Mouse (Mus musculus) hindbrain, embryonic 13.5 days (tissue): Measurements from ENCODE around the gene Ndufa11. TPM values are rescaled to one million over a fixed set of nuclear protein-coding genes. Genes with fewer than 3 reads are reported as not detected.

Experiments used
- ATAC-seq: fragments of 200-750 bp; cut with Nextera tagmentation; 2 replicates; pipeline ENCODE4 v1.8.0; 2017; ENCODE audit warnings: moderate TSS enrichment; ENCODE audit not compliant: low FRiP score
- H3K27ac ChIP-seq: fragments of 300-500 bp; sonication (generic); 2 replicates; pipeline ENCODE4 v1.5.1; 2015; ENCODE audit warnings: inconsistent platforms, mild to moderate bottlenecking, moderate library complexity
- H3K27me3 ChIP-seq: fragments of 300-500 bp; sonication (generic); 2 replicates; pipeline ENCODE4 v1.6.1; 2015; ENCODE audit warnings: mild to moderate bottlenecking, inconsistent platforms
- H3K36me3 ChIP-seq: fragments of 300-500 bp; sonication (generic); 2 replicates; pipeline ENCODE4 v1.6.1; 2015; ENCODE audit warnings: mild to moderate bottlenecking, inconsistent platforms
- H3K4me1 ChIP-seq: fragments of 300-500 bp; sonication (generic); replicated peaks from 2 replicates; pipeline ENCODE4 v1.6.1; 2015; ENCODE audit warnings: inconsistent platforms
- H3K4me2 ChIP-seq: fragments of 300-500 bp; sonication (generic); 2 replicates; pipeline ENCODE4 v1.6.1; 2015; ENCODE audit warnings: inconsistent platforms, mild to moderate bottlenecking, moderate library complexity
- H3K4me3 ChIP-seq: fragments of 300-500 bp; sonication (generic); 2 replicates; pipeline ENCODE4 v1.5.1; 2015; ENCODE audit warnings: mild to moderate bottlenecking, inconsistent platforms
- H3K9ac ChIP-seq: fragments of 300-500 bp; sonication (generic); 2 replicates; pipeline ENCODE4 v1.6.1; 2015; ENCODE audit warnings: mild to moderate bottlenecking, inconsistent platforms
- H3K9me3 ChIP-seq: fragments of 300-500 bp; sonication (generic); 2 replicates; pipeline ENCODE4 v1.6.1; 2016; ENCODE audit warnings: inconsistent platforms
- WGBS: fragments of 180-500 bp; shearing (Covaris S2); methylation state at CpG from one replicate; pipeline ENCODE4 v1.1.7; 2015; 5-methylcytosine and 5-hydroxymethylcytosine counted together
- polyA plus RNA-seq: library from polyadenylated mRNA; unstranded; fragments of >200 nt; fragmentation: Nextera tagmentation; extraction: Ambion mirVana; gene quantifications from 2 replicates; pipeline ENCODE4 v1.2.1, GENCODE M21; 2015

Gene Ndufa11
- polyA plus RNA-seq, 1 experiment from 2014 or later = 515 TPM

- no peak overlapping the region for H3K4me3 ChIP-seq
- 23% methylated on average over 15 of the region's 15 CpGs for WGBS
- H3K9me3 ChIP-seq = no peaks in the 10 kb centered on the region
- H3K9ac ChIP-seq = no peak overlapping the region
- ATAC-seq = no peak
- peaks cover 18% of the 10 kb centered on the region for H3K4me1 ChIP-seq
- H3K27ac ChIP-seq = no peak overlapping the region
- no peaks in the 10 kb centered on the region for H3K36me3 ChIP-seq
- no peak overlapping the region for H3K4me2 ChIP-seq
- H3K27me3 ChIP-seq = peaks cover 95% of the 10 kb centered on the region
Observed at GRCm38 (mm10) chr17:56753452-56753851, 35.9 kb downstream of the Ndufa11 start.

GRCm38 (mm10) chr17:56754271-56755185 lies 37.0 kb downstream of the Ndufa11 start:
- Histone ChIP-seq H3K27ac (no peak overlapping the region), H3K4me3 (no peak overlapping the region), H3K36me3 (no peaks in the 10 kb centered on the region), H3K4me2 (no peak overlapping the region), H3K9ac (no peak overlapping the region), H3K27me3 (peaks cover 99% of the 10 kb centered on the region), H3K4me1 (peaks cover 22% of the 10 kb centered on the region), H3K9me3 (no peaks in the 10 kb centered on the region)
- no peak for ATAC-seq
- 17% methylated on average over 36 of the region's 36 CpGs for WGBS

- Histone ChIP-seq H3K4me1 (peaks cover 26% of the 10 kb centered on the region), H3K27me3 (peaks cover 92% of the 10 kb centered on the region), H3K9ac (peak overlapping the region; percentile 66), H3K4me3 (peak overlapping the region; percentile 42), H3K4me2 (peak overlapping the region; percentile 71), H3K27ac (no peak overlapping the region), H3K9me3 (no peaks in the 10 kb centered on the region), H3K36me3 (no peaks in the 10 kb centered on the region)
- ATAC-seq = no peak
- 1% methylated on average over 46 of the region's 51 CpGs for WGBS
Observed at GRCm38 (mm10) chr17:56756703-56757399, 39.3 kb downstream of the Ndufa11 start.

DNA sequence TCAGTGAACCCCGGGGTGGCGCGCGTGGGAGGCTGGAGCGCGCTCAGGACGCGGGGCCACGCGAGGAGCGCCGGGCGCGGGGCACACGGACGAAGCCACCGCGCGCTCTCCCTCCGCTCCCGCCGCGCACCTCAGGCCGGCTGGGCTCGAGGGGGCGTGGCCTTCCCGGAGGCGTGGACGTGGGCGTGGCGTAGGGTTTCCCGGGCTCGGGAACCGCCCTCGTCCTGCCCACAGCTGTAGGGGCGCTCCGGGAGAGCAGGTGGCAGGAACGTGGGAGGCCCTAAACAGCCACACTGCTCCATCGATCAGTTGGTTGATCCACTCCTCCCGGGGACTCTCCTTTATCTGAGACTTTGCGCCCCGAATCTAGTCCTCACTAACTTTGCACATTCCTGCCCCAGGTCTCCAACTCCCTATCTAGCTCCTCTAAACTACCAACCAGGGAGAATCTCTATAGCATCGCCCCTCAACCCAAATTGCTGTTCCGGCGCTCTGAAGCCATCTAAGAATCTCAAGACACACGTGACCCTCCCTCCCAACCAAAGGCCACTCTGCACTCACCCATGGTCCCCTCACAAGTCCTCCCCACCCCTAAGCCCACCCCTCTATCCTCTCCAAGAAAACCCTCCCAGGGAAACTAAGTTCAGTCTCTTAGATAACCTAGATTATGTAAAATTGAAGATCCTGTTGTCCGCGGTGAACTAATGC lies 40.0 kb downstream of the Ndufa11 start, which contains the start of gene Nrtn:
TSS of gene Nrtn (minus strand) at position 115 of the 708 bp plus-strand sequence.
- H3K4me1 ChIP-seq = peaks cover 30% of the 10 kb centered on the region
- no peak for ATAC-seq
- H3K36me3 ChIP-seq = no peaks in the 10 kb centered on the region
- peak within 1 kb of the TSS; percentile 42 for H3K4me3 ChIP-seq
- peak within 1 kb of the TSS; percentile 66 for H3K9ac ChIP-seq
- WGBS = 2% methylated on average over 29 of the region's 48 CpGs
- no peaks in the 10 kb centered on the region for H3K9me3 ChIP-seq
- no peak within 1 kb of the TSS for H3K27ac ChIP-seq
- peak within 1 kb of the TSS; percentile 71 for H3K4me2 ChIP-seq
- peaks cover 84% of the 10 kb centered on the region for H3K27me3 ChIP-seq

- peaks cover 79% of the 10 kb centered on the region for H3K27me3 ChIP-seq
- 7% methylated on average over 12 of the region's 12 CpGs for WGBS
- no peak overlapping the region for H3K4me3 ChIP-seq
- no peak for ATAC-seq
- no peak overlapping the region for H3K4me2 ChIP-seq
- no peak overlapping the region for H3K27ac ChIP-seq
- peaks cover 36% of the 10 kb centered on the region for H3K4me1 ChIP-seq
- no peaks in the 10 kb centered on the region for H3K36me3 ChIP-seq
- H3K9ac ChIP-seq = no peak overlapping the region
- H3K9me3 ChIP-seq = no peaks in the 10 kb centered on the region
Observed at GRCm38 (mm10) chr17:56758132-56758531, 40.6 kb downstream of the Ndufa11 start.

DNA sequence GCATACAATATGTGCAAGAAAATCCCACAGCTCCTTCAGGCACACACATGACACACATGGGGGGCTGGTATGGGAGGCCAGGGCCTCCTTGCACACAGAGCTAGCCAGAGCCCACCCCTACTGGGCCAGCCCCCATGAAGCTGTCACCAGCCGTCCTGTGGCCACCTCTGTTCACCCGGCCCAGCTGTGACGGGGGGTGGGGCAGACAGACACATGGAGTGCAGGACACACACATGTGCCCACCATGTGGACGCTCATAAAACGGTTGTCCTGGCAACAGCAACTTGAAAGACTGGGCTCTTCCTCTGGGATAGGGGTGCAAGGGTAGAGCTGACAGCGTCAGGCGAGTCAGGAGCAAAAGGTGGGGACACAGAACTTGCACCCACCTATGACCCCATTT lies 41.7 kb downstream of the Ndufa11 start:
- no peak overlapping the region for H3K4me3 ChIP-seq
- no peaks in the 10 kb centered on the region for H3K36me3 ChIP-seq
- no peak overlapping the region for H3K4me2 ChIP-seq
- H3K9me3 ChIP-seq = no peaks in the 10 kb centered on the region
- 0 out of 2 replicates have a peak overlapping the region, but pooled peaks have one; percentile 20 for H3K9ac ChIP-seq
- no peak for ATAC-seq
- peaks cover 44% of the 10 kb centered on the region for H3K4me1 ChIP-seq
- WGBS = 36% methylated on average over 7 of the region's 7 CpGs
- H3K27ac ChIP-seq = no peak overlapping the region
- peaks cover 68% of the 10 kb centered on the region for H3K27me3 ChIP-seq

- Histone ChIP-seq H3K4me1 (peaks cover 51% of the 10 kb centered on the region), H3K9me3 (no peaks in the 10 kb centered on the region), H3K4me2 (0 out of 2 replicates have a peak overlapping the region, but pooled peaks have one; percentile 70), H3K4me3 (no peak overlapping the region), H3K27me3 (peaks cover 49% of the 10 kb centered on the region), H3K9ac (no peak overlapping the region), H3K36me3 (no peaks in the 10 kb centered on the region), H3K27ac (0 out of 2 replicates have a peak overlapping the region, but pooled peaks have one; percentile 96)
- ATAC-seq = no peak
- WGBS = 73% methylated on average over 3 of the region's 3 CpGs
Observed at GRCm38 (mm10) chr17:56761077-56761476, 43.5 kb downstream of the Ndufa11 start.

DNA sequence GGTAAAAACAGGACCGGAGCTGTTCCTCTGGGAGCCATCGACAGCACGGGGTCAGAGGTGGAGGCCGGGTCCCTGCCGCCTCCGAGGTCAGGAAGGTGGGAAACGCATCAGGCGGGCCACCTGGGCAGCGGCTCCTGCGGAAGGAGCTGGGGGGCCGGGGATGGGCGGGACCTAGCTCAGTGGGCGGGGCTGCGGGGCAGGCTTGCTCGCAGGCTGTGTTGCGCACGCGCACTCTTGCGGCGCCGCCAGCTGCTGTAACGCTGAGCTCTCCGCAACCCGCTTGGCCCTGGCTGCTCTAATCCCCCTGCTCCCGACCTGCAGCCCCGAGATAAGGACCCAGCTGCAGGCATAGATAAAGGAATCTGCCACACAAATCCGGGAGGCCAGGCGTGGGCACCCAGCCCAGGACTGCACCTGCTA lies 44.4 kb downstream of the Ndufa11 start:
- H3K27me3 ChIP-seq = peaks cover 40% of the 10 kb centered on the region
- H3K36me3 ChIP-seq = peaks cover 7% of the 10 kb centered on the region
- H3K4me2 ChIP-seq = peak overlapping the region; percentile 70
- peak; percentile 30 for ATAC-seq
- no peaks in the 10 kb centered on the region for H3K9me3 ChIP-seq
- peak overlapping the region; percentile 48 for H3K4me3 ChIP-seq
- under 1% methylated on average over 28 of the region's 28 CpGs for WGBS
- H3K4me1 ChIP-seq = peaks cover 47% of the 10 kb centered on the region
- peak overlapping the region; percentile 96 for H3K27ac ChIP-seq
- H3K9ac ChIP-seq = peak overlapping the region; percentile 77

DNA sequence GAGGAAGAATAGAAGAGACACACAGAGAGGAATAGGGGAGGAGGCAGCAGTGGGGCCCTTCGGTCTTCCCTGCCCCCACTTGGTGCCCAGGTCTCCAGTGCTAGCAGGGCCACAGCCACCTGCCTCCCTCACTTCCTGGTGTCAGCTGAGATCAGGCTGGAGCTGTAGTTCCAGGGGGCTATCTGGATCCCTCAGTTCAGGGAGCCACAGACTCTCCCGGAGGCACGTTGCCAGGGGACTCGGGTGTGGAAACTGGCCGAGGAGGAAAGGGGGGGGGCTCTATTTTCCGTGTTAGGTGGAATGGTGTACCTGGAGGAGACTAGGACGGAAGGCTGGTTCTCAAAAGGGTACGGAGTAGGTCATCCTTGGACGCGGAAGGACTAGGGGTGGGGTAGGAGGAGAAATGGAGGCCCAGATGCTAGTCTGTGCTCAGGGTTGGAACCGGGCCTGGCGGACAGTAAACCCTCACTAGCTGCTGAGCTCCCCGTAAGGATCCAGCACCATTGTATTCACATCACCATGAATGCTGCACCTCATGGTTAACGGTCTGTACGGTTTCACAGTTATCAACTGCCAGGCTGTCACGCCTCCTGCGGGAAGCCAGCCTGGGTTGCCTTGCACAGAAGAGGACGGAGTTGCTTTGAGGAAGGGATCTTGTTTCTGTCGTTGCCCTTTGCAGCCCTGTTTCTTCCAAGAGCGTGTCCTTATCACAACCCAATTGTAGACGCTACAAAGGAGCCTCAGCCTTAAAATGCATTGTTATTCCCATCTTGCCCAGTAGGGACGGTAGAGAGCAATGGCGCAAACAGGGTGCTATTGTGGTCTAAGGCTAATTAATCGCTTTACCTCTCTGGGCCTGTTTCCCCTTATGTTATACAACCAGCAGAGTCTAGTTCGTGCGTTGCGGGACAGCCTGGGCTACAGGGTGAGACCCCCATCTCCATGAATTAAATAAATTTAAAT lies 45.5 kb downstream of the Ndufa11 start:
- peaks cover 18% of the 10 kb centered on the region for H3K36me3 ChIP-seq
- H3K9me3 ChIP-seq = no peaks in the 10 kb centered on the region
- ATAC-seq = no peak
- H3K4me2 ChIP-seq = peak overlapping the region; percentile 70
- H3K27ac ChIP-seq = peak overlapping the region; percentile 96
- H3K27me3 ChIP-seq = peaks cover 30% of the 10 kb centered on the region
- 0 out of 2 replicates have a peak overlapping the region, but pooled peaks have one; percentile 48 for H3K4me3 ChIP-seq
- WGBS = 47% methylated on average over 27 of the region's 27 CpGs
- H3K4me1 ChIP-seq = peaks cover 36% of the 10 kb centered on the region
- H3K9ac ChIP-seq = no peak overlapping the region

GRCm38 (mm10) chr17:56763741-56764250 lies 46.2 kb downstream of the Ndufa11 start:
- peaks cover 29% of the 10 kb centered on the region for H3K4me1 ChIP-seq
- ATAC-seq = no peak
- H3K27me3 ChIP-seq = peaks cover 22% of the 10 kb centered on the region
- H3K36me3 ChIP-seq = peaks cover 25% of the 10 kb centered on the region
- peak overlapping the region; percentile 62 for H3K4me2 ChIP-seq
- peak overlapping the region; percentile 69 for H3K4me3 ChIP-seq
- no peak overlapping the region for H3K9ac ChIP-seq
- WGBS = 78% methylated on average over 8 of the region's 8 CpGs
- no peaks in the 10 kb centered on the region for H3K9me3 ChIP-seq
- peak overlapping the region; percentile 96; the same call in 1 of the 2 replicates for H3K27ac ChIP-seq
